Mouse (Mus musculus): ENCODE results near the gene Map7d1. TPM values are rescaled to one million over a fixed set of nuclear protein-coding genes. Genes with fewer than 3 reads are reported as not detected.

Map7d1 gene
- polyA plus RNA-seq (2012; ENCODE audit: insufficient read depth, insufficient read length, low replicate concordance, missing spikeins) = 379 TPM in 1 of 2 replicates, not detected in the other

DNA sequence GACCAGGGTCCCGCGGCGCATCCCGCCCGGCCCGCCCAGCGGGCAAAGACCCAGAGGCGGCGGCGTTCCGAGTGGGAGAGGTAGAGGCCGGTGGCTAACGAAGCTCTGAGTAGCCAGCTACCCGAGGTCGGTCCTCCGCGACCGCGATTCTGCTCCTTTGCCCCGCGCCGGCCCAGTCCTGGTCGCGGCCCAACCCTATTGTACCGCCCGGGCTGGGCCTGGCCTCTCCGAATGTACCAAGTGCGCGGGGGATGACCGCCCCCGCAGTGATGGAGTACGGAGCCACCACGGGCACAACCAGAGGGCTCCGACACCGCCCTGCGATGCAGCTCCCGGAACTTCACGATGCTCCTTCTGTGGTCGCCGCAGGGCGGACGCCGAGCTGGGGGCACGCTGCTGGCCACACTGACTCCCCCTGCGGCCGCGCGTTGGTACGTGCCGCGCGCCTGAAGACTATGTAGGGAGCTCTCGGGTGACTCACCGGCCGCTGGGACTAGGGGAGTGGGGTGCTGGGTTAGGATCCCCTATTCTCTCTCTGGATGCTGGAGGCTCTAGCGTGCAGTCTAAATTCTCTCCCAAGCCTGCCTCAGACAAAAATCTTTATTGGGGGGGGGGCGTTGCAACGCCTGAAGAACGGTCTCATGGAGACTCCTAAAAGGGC, at the start of gene Map7d1:
Gene Map7d1, minus strand, starts transcription at position 213 of the 661 bp plus-strand sequence.
- peak within 1 kb of the TSS; percentile 100 for H3K27ac ChIP-seq (ENCODE audit: insufficient read depth, low read depth, low read length)
- under 1% methylated on average over 59 of the region's 59 CpGs for WGBS
- TF ChIP-seq POLR2A (IDR thresholded peaks at IDR 0.05; ENCODE audit: insufficient read depth, low read depth, low read length) = peak; percentile 83
- TF ChIP-seq CTCF (IDR thresholded peaks at IDR 0.05; ENCODE audit: insufficient read depth, low read depth, low read length) = no peak
- H3K4me3 ChIP-seq (ENCODE audit: insufficient read depth, low read depth, low read length) = peak within 1 kb of the TSS; percentile 89
- H3K4me1 ChIP-seq (ENCODE audit: control insufficient read depth, insufficient read depth, low read length) = peaks cover 47% of the 10 kb centered on the region

DNA sequence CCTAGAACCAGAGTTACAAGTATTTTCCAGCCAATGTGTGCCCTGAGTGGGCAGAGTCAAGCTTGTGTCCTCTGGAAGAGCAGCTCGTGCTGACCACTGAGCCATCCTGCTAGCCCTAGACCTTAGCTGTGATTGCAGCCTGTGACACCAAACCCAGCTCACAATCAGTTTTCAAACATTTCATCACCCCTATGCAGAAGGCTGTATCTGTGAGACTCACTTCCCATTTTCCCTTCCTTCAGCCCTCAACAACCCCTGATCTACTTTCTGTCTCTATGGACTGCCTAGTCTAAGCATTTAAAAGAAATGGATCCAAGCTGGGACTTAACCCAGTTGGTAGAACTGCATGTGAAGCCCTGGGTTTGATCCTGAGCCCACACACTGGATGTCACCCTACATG, 49.3 kb upstream of the Map7d1 start:
- 93% methylated on average over 1 of the region's 1 CpGs for WGBS
- TF ChIP-seq CTCF (IDR thresholded peaks at IDR 0.05; ENCODE audit: insufficient read depth, low read depth, low read length) (no peak), POLR2A (IDR thresholded peaks at IDR 0.05; ENCODE audit: insufficient read depth, low read depth, low read length) (no peak)
- H3K4me3 ChIP-seq (ENCODE audit: insufficient read depth, low read depth, low read length) = no peak overlapping the region
- H3K27ac ChIP-seq (ENCODE audit: insufficient read depth, low read depth, low read length) = no peak overlapping the region
- peaks cover 16% of the 10 kb centered on the region for H3K4me1 ChIP-seq (ENCODE audit: control insufficient read depth, insufficient read depth, low read length)

DNA sequence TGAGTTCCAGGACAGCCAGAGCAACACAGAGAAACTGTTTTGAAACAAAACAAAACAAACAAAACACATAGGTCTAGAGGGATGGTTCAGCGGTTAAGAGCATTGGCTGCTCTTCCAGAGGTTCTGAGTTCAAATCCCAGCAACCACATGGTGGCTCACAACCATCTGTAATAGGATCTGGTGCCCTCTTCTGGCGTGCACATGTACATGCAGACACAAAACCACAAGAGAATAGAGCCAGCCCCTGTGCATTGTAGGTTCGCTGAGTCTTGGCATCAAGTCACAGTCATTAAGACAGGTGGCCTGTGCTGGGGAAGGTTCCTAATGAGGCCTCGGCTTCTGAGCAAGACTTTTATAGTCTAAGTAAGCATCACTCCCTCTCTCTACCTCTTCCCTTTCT, 47.7 kb upstream of the Map7d1 start:
- WGBS = 63% methylated on average over 4 of the region's 4 CpGs
- peaks cover 12% of the 10 kb centered on the region for H3K4me1 ChIP-seq (ENCODE audit: control insufficient read depth, insufficient read depth, low read length)
- no peak overlapping the region for H3K27ac ChIP-seq (ENCODE audit: insufficient read depth, low read depth, low read length)
- TF ChIP-seq CTCF (IDR thresholded peaks at IDR 0.05; ENCODE audit: insufficient read depth, low read depth, low read length) (no peak), POLR2A (IDR thresholded peaks at IDR 0.05; ENCODE audit: insufficient read depth, low read depth, low read length) (no peak)
- H3K4me3 ChIP-seq (ENCODE audit: insufficient read depth, low read depth, low read length) = no peak overlapping the region

DNA sequence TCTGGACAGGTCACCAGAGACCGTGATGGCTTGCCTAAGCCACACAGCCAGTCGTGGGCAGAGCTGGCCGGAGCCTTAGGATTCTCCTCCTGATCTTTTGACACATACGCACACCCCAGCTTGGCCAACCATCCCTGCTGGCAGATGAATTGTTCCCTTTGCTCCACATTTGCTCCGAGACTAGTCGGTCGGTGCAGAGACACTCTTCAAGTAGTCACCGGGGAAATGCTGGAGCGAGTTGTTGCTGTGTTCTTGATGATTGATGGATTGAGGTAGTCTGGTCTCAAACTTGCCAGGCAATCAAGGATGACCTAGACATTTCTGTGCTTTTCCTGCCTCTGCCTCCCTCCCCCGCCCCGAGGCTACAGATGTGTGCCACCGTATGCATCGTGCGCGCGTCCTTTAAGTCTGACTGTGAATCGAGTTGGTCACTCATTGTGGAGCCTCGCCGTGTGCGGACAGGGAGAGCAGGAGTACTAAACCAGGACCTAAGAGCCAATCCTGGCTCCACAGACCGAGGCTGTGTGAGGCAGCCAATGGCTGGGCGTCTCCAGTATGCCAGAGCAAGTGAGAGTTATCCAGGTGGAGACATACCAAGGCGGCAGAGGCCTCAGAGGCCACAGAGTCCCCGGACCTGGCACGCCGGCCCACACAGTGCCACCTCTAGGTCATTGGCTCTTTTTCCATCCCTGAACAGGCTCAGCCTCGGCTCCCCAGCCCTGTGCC, 45.6 kb upstream of the Map7d1 start:
- 23% methylated on average over 27 of the region's 27 CpGs for WGBS
- 0 out of 2 replicates have a peak overlapping the region, but pooled peaks have one; percentile 3 for H3K4me3 ChIP-seq (ENCODE audit: insufficient read depth, low read depth, low read length)
- TF ChIP-seq POLR2A (IDR thresholded peaks at IDR 0.05; ENCODE audit: insufficient read depth, low read depth, low read length) (no peak), CTCF (IDR thresholded peaks at IDR 0.05; ENCODE audit: insufficient read depth, low read depth, low read length) (no peak)
- peaks cover 19% of the 10 kb centered on the region for H3K4me1 ChIP-seq (ENCODE audit: control insufficient read depth, insufficient read depth, low read length)
- H3K27ac ChIP-seq (ENCODE audit: insufficient read depth, low read depth, low read length) = no peak overlapping the region

DNA sequence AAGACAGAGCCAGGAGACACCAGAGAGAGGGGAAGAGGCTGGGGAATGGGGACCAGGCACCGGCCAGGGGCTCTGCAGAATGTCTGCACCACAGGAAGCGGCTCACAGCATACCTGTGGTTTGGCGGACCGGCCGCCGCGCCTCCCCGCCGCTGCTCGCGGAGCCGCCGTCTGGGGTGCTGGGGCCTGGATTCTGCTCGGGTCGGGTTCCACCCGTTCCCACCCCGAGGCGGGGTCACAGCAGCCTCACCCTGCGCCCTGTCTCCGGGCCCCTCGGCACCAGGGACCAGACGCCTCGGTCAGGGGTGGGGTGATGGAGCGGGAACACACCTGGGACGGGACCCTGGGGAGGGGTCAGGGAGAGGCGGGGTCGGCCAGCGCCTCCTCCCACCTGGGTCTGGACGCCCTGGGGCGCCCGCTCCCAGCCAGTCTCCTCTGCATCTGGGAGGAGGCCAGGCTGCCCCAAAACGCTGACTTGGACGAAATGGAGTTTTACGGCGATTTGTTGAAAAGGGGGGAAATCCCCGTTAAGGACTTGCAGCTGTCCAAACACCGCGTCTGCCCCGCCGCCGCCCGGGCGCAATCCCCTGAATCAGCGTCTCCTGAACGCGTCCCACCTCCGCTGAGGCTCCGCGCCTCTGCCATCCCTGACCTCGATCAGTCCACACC, 44.9 kb upstream of the Map7d1 start:
- 3% methylated on average over 50 of the region's 50 CpGs for WGBS
- Histone ChIP-seq H3K4me1 (ENCODE audit: control insufficient read depth, insufficient read depth, low read length) (peaks cover 25% of the 10 kb centered on the region), H3K27ac (ENCODE audit: insufficient read depth, low read depth, low read length) (no peak overlapping the region), H3K4me3 (ENCODE audit: insufficient read depth, low read depth, low read length) (0 out of 2 replicates have a peak overlapping the region, but pooled peaks have one; percentile 3)
- TF ChIP-seq CTCF (IDR thresholded peaks at IDR 0.05; ENCODE audit: insufficient read depth, low read depth, low read length) (no peak), POLR2A (IDR thresholded peaks at IDR 0.05; ENCODE audit: insufficient read depth, low read depth, low read length) (no peak)

DNA sequence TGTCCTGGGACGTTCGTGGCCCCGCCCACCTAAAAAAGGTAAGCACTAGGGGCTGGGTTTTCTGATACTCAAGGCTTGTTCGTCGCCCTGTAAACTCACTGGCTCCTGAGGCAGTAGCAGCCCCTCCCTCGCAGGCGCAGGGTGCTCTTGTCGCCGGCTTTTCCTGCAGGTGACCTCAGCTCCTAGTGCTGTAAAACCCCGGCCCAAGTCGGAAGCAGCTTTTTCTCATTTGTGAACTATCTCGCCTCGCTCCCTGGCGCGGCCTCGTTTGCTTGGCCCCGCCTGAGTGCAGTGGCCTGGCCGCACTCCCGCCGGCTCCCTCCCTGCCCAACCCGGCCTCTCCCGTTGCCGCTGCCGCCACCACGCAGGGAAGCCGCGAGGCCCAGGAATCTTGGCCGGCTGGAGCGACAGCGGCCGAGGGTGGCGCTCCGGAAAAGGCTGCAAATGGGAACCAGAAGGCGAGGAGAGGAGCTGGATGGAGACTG, 40.5 kb upstream of the Map7d1 start:
- WGBS = 4% methylated on average over 34 of the region's 34 CpGs
- Histone ChIP-seq H3K27ac (ENCODE audit: insufficient read depth, low read depth, low read length) (no peak overlapping the region), H3K4me3 (ENCODE audit: insufficient read depth, low read depth, low read length) (peak overlapping the region; percentile 36), H3K4me1 (ENCODE audit: control insufficient read depth, insufficient read depth, low read length) (peaks cover 22% of the 10 kb centered on the region)
- TF ChIP-seq CTCF (IDR thresholded peaks at IDR 0.05; ENCODE audit: insufficient read depth, low read depth, low read length) (no peak), POLR2A (IDR thresholded peaks at IDR 0.05; ENCODE audit: insufficient read depth, low read depth, low read length) (0 out of 2 replicates have a peak, but pooled peaks have one; percentile 17)

DNA sequence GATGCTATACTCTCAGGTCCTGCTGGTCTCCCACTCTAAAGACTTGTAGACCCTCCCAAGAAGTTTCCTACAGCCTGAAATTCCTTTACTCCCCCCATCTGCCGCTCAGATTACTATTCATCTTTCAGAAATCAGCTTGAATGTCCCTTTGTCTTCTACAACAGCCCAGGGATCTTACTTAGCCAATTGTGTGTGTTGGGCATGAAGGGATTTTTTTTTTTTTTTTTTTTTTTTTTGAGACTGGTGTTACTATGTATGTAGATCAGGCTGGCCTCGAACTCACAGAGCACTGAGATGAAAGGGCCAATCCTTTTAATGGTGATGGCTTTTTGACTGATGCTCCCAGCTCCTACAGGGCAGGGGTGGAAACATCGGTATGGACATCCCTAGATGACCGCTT, 39.8 kb upstream of the Map7d1 start:
- WGBS = 55% methylated on average over 4 of the region's 4 CpGs
- TF ChIP-seq CTCF (IDR thresholded peaks at IDR 0.05; ENCODE audit: insufficient read depth, low read depth, low read length) (no peak), POLR2A (IDR thresholded peaks at IDR 0.05; ENCODE audit: insufficient read depth, low read depth, low read length) (no peak)
- Histone ChIP-seq H3K4me3 (ENCODE audit: insufficient read depth, low read depth, low read length) (no peak overlapping the region), H3K4me1 (ENCODE audit: control insufficient read depth, insufficient read depth, low read length) (peaks cover 16% of the 10 kb centered on the region), H3K27ac (ENCODE audit: insufficient read depth, low read depth, low read length) (no peak overlapping the region)

DNA sequence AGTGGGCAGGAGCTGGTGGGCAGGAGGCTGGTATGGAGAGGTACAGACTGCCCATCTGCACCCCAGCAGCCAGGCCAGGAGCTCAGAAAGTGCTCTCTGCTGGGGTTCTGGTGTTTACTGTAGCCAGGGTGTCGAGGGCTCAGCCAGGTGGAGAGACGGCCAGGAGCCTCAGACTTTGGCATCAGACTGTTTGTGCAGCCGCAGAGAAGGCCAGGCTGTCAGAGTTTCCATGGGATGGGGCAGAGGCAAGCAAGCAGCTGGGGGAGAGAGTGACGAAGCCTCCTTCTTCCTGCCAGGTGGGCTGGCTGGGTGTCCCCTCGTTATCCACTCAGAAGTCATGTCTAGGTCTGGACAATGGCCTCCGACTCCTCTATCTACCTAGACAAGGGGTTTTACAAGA, 39.0 kb upstream of the Map7d1 start:
- Histone ChIP-seq H3K4me3 (ENCODE audit: insufficient read depth, low read depth, low read length) (no peak overlapping the region), H3K4me1 (ENCODE audit: control insufficient read depth, insufficient read depth, low read length) (peaks cover 13% of the 10 kb centered on the region), H3K27ac (ENCODE audit: insufficient read depth, low read depth, low read length) (no peak overlapping the region)
- 92% methylated on average over 6 of the region's 6 CpGs for WGBS
- TF ChIP-seq CTCF (IDR thresholded peaks at IDR 0.05; ENCODE audit: insufficient read depth, low read depth, low read length) (no peak), POLR2A (IDR thresholded peaks at IDR 0.05; ENCODE audit: insufficient read depth, low read depth, low read length) (no peak)

Measured in olfactory bulb, adult 2 months (tissue).